Mouse (Mus musculus): ENCODE data around the gene H2-DMa. TPM values are rescaled to one million over a fixed set of nuclear protein-coding genes. Genes with fewer than 3 reads are reported as not detected.

The H2-DMa gene
- polyA plus RNA-seq, 1 experiment, result 13.6 TPM

- H3K4me1 ChIP-seq (ENCODE audit: control insufficient read depth, insufficient read depth, low read length), result peaks cover 3% of the 10 kb centered on the region; the same call in 1 of the 2 replicates
- H3K27ac ChIP-seq (ENCODE audit: insufficient read depth, low read length), result no peak overlapping the region
- no peak for DNase-seq
- WGBS, result under 1% methylated on average over 5 of the region's 5 CpGs
- TF ChIP-seq POLR2A (IDR thresholded peaks at IDR 0.05; ENCODE audit: borderline replicate concordance, insufficient read depth, low read length) (no peak), CTCF (IDR thresholded peaks at IDR 0.05; ENCODE audit: borderline replicate concordance, insufficient read depth, low read depth, low read length) (no peak)
- no peaks in the 10 kb centered on the region for H3K27me3 ChIP-seq (ENCODE audit: control insufficient read depth, insufficient read depth, low read length)
- peak overlapping the region; percentile 67 for H3K4me3 ChIP-seq (replicated peaks; ENCODE audit: insufficient read depth, low read depth, low read length)
These were observed 1.8 kb upstream of the H2-DMa start for GRCm38 (mm10) chr17:34117421-34118112.

GRCm38 (mm10) chr17:34118113-34118872 lies 1.0 kb upstream of the H2-DMa start:
- Histone ChIP-seq H3K4me1 (ENCODE audit: control insufficient read depth, insufficient read depth, low read length) (peaks cover 3% of the 10 kb centered on the region; the same call in 1 of the 2 replicates), H3K27ac (ENCODE audit: insufficient read depth, low read length) (no peak overlapping the region), H3K27me3 (ENCODE audit: control insufficient read depth, insufficient read depth, low read length) (no peaks in the 10 kb centered on the region), H3K4me3 (replicated peaks; ENCODE audit: insufficient read depth, low read depth, low read length) (peak overlapping the region; percentile 67)
- TF ChIP-seq POLR2A (IDR thresholded peaks at IDR 0.05; ENCODE audit: borderline replicate concordance, insufficient read depth, low read length) (no peak), CTCF (IDR thresholded peaks at IDR 0.05; ENCODE audit: borderline replicate concordance, insufficient read depth, low read depth, low read length) (no peak)
- DNase-seq, result peak; percentile 60 to 70
- under 1% methylated on average over 67 of the region's 67 CpGs for WGBS

GRCm38 (mm10) chr17:34118873-34119248 lies 480 bp upstream of the H2-DMa start:
- Histone ChIP-seq H3K27me3 (ENCODE audit: control insufficient read depth, insufficient read depth, low read length) (no peaks in the 10 kb centered on the region), H3K4me1 (ENCODE audit: control insufficient read depth, insufficient read depth, low read length) (peaks cover 3% of the 10 kb centered on the region; the same call in 1 of the 2 replicates), H3K27ac (ENCODE audit: insufficient read depth, low read length) (no peak overlapping the region), H3K4me3 (replicated peaks; ENCODE audit: insufficient read depth, low read depth, low read length) (peak overlapping the region; percentile 67)
- TF ChIP-seq POLR2A (IDR thresholded peaks at IDR 0.05; ENCODE audit: borderline replicate concordance, insufficient read depth, low read length), result no peak
- TF ChIP-seq CTCF (IDR thresholded peaks at IDR 0.05; ENCODE audit: borderline replicate concordance, insufficient read depth, low read depth, low read length), result no peak
- WGBS, result under 1% methylated on average over 38 of the region's 38 CpGs
- DNase-seq, result no peak

- under 1% methylated on average over 41 of the region's 42 CpGs for WGBS
- Histone ChIP-seq H3K4me3 (replicated peaks; ENCODE audit: insufficient read depth, low read depth, low read length) (peak overlapping the region; percentile 93), H3K27me3 (ENCODE audit: control insufficient read depth, insufficient read depth, low read length) (no peaks in the 10 kb centered on the region), H3K27ac (ENCODE audit: insufficient read depth, low read length) (peak overlapping the region; percentile 100), H3K4me1 (ENCODE audit: control insufficient read depth, insufficient read depth, low read length) (peaks cover 3% of the 10 kb centered on the region; the same call in 1 of the 2 replicates)
- peak; percentile 53; the same call in 1 of the 2 replicates for TF ChIP-seq POLR2A (IDR thresholded peaks at IDR 0.05; ENCODE audit: borderline replicate concordance, insufficient read depth, low read length)
- no peak for TF ChIP-seq CTCF (IDR thresholded peaks at IDR 0.05; ENCODE audit: borderline replicate concordance, insufficient read depth, low read depth, low read length)
- peak; percentile 87 to 91 for DNase-seq
These were observed 911 bp downstream of the H2-DMa start for GRCm38 (mm10) chr17:34120180-34120723.

- peak; percentile 86 to 87 for DNase-seq
- under 1% methylated on average over 31 of the region's 31 CpGs for WGBS
These were observed 1.5 kb downstream of the H2-DMa start for GRCm38 (mm10) chr17:34120814-34121171.

GRCm38 (mm10) chr17:34121172-34121878 lies 2.0 kb downstream of the H2-DMa start:
- peak overlapping the region; percentile 93 for H3K4me3 ChIP-seq (replicated peaks; ENCODE audit: insufficient read depth, low read depth, low read length)
- TF ChIP-seq CTCF (IDR thresholded peaks at IDR 0.05; ENCODE audit: borderline replicate concordance, insufficient read depth, low read depth, low read length) (no peak), POLR2A (IDR thresholded peaks at IDR 0.05; ENCODE audit: borderline replicate concordance, insufficient read depth, low read length) (peak; percentile 44; the same call in 1 of the 2 replicates)
- under 1% methylated on average over 35 of the region's 35 CpGs for WGBS
- H3K4me1 ChIP-seq (ENCODE audit: control insufficient read depth, insufficient read depth, low read length), result peaks cover 3% of the 10 kb centered on the region; the same call in 1 of the 2 replicates
- H3K27me3 ChIP-seq (ENCODE audit: control insufficient read depth, insufficient read depth, low read length), result no peaks in the 10 kb centered on the region
- DNase-seq, result peak; percentile 86 to 88
- H3K27ac ChIP-seq (ENCODE audit: insufficient read depth, low read length), result peak overlapping the region; percentile 98

More at GRCm38 (mm10) chr17:34120814-34121171, 1.5 kb downstream of the H2-DMa start:
- Histone ChIP-seq H3K27me3 (ENCODE audit: control insufficient read depth, insufficient read depth, low read length) (no peaks in the 10 kb centered on the region), H3K4me1 (ENCODE audit: control insufficient read depth, insufficient read depth, low read length) (peaks cover 3% of the 10 kb centered on the region; the same call in 1 of the 2 replicates), H3K4me3 (replicated peaks; ENCODE audit: insufficient read depth, low read depth, low read length) (peak overlapping the region; percentile 93), H3K27ac (ENCODE audit: insufficient read depth, low read length) (peak overlapping the region; percentile 100)
- no peak for TF ChIP-seq POLR2A (IDR thresholded peaks at IDR 0.05; ENCODE audit: borderline replicate concordance, insufficient read depth, low read length)
- TF ChIP-seq CTCF (IDR thresholded peaks at IDR 0.05; ENCODE audit: borderline replicate concordance, insufficient read depth, low read depth, low read length), result no peak

GRCm38 (mm10) chr17:34121879-34122187 lies 2.5 kb downstream of the H2-DMa start:
- under 1% methylated on average over 10 of the region's 10 CpGs for WGBS
- H3K27me3 ChIP-seq (ENCODE audit: control insufficient read depth, insufficient read depth, low read length), result no peaks in the 10 kb centered on the region
- peak overlapping the region; percentile 93 for H3K4me3 ChIP-seq (replicated peaks; ENCODE audit: insufficient read depth, low read depth, low read length)
- H3K4me1 ChIP-seq (ENCODE audit: control insufficient read depth, insufficient read depth, low read length), result peaks cover under 1% of the 10 kb centered on the region; the same call in 1 of the 2 replicates
- peak; percentile 77 to 79 for DNase-seq
- peak overlapping the region; percentile 98 for H3K27ac ChIP-seq (ENCODE audit: insufficient read depth, low read length)
- TF ChIP-seq CTCF (IDR thresholded peaks at IDR 0.05; ENCODE audit: borderline replicate concordance, insufficient read depth, low read depth, low read length) (no peak), POLR2A (IDR thresholded peaks at IDR 0.05; ENCODE audit: borderline replicate concordance, insufficient read depth, low read length) (no peak)
